Mouse (Mus musculus): ENCODE data around the gene Dnmbp.

GRCm38 (mm10) chr19:43906492-43906891, 33.5 kb downstream of the Dnmbp start:
- TF ChIP-seq CTCF (IDR thresholded peaks at IDR 0.05 in 2 of 3, conservative IDR thresholded peaks at IDR 0.05 in 1 of 3; ENCODE audit: control insufficient read depth in 1 of 3, insufficient read depth in 1 of 3, low read depth in 2 of 3, low read length in 3 of 3, poor library complexity in 1 of 3, severe bottlenecking in 1 of 3): peak; percentile 28 to 54 (median 46); a peak in 5 of 6 replicates
- TF ChIP-seq EP300 (IDR thresholded peaks at IDR 0.05; ENCODE audit: low read depth in 1 of 2, low read length in 2 of 2): no peak
- no peak for TF ChIP-seq MAZ (IDR thresholded peaks at IDR 0.05; ENCODE audit: low read depth, low read length)
- no peak for TF ChIP-seq POLR2A (IDR thresholded peaks at IDR 0.05; ENCODE audit: control insufficient read depth in 1 of 2, insufficient read depth in 1 of 2, low read depth in 1 of 2, low read length in 2 of 2, poor library complexity in 1 of 2)
- TF ChIP-seq ZMIZ1 (IDR thresholded peaks at IDR 0.05; ENCODE audit: low read depth, low read length): no peak
- no peak for TF ChIP-seq BHLHE40 (IDR thresholded peaks at IDR 0.05; ENCODE audit: borderline replicate concordance, low read depth, low read length)
- no peak for TF ChIP-seq CHD1 (IDR thresholded peaks at IDR 0.05; ENCODE audit: low read depth, low read length)
- TF ChIP-seq TBP (IDR thresholded peaks at IDR 0.05; ENCODE audit: low read depth, low read length): no peak
- no peak for TF ChIP-seq MAX (IDR thresholded peaks at IDR 0.05; ENCODE audit: low read length)

Measured in MEL (cell line).